Mouse (Mus musculus) large intestine, adult 2 months (tissue): Measurements from ENCODE around the gene Pip5k1c. TPM values are rescaled to one million over a fixed set of nuclear protein-coding genes. Genes with fewer than 3 reads are reported as not detected.

ENCODE experiments used
- DNase-seq: peaks from one replicate; pipeline ENCODE4 v3.0.0-alpha.2; 2012; ENCODE audit warnings: low read depth, low spot score
- WGBS: fragments of 180-500 bp; shearing (Covaris S2); methylation state at CpG from one replicate; pipeline ENCODE4 v1.1.7; 2018; 5-methylcytosine and 5-hydroxymethylcytosine counted together
- polyA plus RNA-seq: library from polyadenylated mRNA; depleted of rRNA; stranded (reverse); fragments of >200 nt; gene quantifications from 2 replicates; pipeline ENCODE4 v1.2.3, GENCODE M21; 2012

Gene Pip5k1c
- polyA plus RNA-seq, 1 experiment = 30.6 TPM

- DNase-seq = no peak
- whole genome bisulfite sequencing = 90% methylated on average over 22 of the region's 22 CpGs
Measured at GRCm38 (mm10) chr10:81277676-81278075, 15.1 kb upstream of the Pip5k1c start.

GRCm38 (mm10) chr10:81279496-81279895, 13.3 kb upstream of the Pip5k1c start:
- DNase-seq = no peak
- 62% methylated on average over 10 of the region's 10 CpGs for WGBS

GRCm38 (mm10) chr10:81284189-81284588, 8.6 kb upstream of the Pip5k1c start:
- DNase-seq = no peak
- WGBS = 50% methylated on average over 6 of the region's 6 CpGs

- 5% methylated on average over 17 of the region's 17 CpGs for WGBS
- no peak for DNase-seq
Measured at GRCm38 (mm10) chr10:81284719-81285118, 8.0 kb upstream of the Pip5k1c start.

GRCm38 (mm10) chr10:81285694-81286450, 6.9 kb upstream of the Pip5k1c start:
- DNase-seq = peak; percentile 85
- WGBS = 2% methylated on average over 54 of the region's 54 CpGs

GRCm38 (mm10) chr10:81286586-81286985, 6.2 kb upstream of the Pip5k1c start:
- WGBS = 17% methylated on average over 6 of the region's 6 CpGs
- DNase-seq = peak; percentile 100

GRCm38 (mm10) chr10:81287513-81288157, 5.1 kb upstream of the Pip5k1c start:
- WGBS = 53% methylated on average over 8 of the region's 8 CpGs
- no peak for DNase-seq

- no peak for DNase-seq
Measured at GRCm38 (mm10) chr10:81288601-81289000, 4.2 kb upstream of the Pip5k1c start.

GRCm38 (mm10) chr10:81289278-81289677, 3.5 kb upstream of the Pip5k1c start:
- DNase-seq = no peak
- WGBS = 3% methylated on average over 7 of the region's 7 CpGs

More at GRCm38 (mm10) chr10:81288601-81289000, 4.2 kb upstream of the Pip5k1c start:
- 22% methylated on average over 6 of the region's 6 CpGs for WGBS

GRCm38 (mm10) chr10:81289811-81290210, 3.0 kb upstream of the Pip5k1c start:
- WGBS = 26% methylated on average over 14 of the region's 14 CpGs
- no peak for DNase-seq

GRCm38 (mm10) chr10:81290698-81291460, 1.9 kb upstream of the Pip5k1c start:
- DNase-seq = no peak
- WGBS = 14% methylated on average over 24 of the region's 24 CpGs

- DNase-seq = no peak
- WGBS = 29% methylated on average over 9 of the region's 9 CpGs
Measured at GRCm38 (mm10) chr10:81291511-81292104, 1.2 kb upstream of the Pip5k1c start, which contains the start of gene Tjp3. Gene Tjp3 (minus strand): TSS chr10:81291581.

- no peak for DNase-seq
- 1% methylated on average over 25 of the region's 25 CpGs for WGBS
Measured at GRCm38 (mm10) chr10:81293334-81294030, 719 bp downstream of the Pip5k1c start.

- 30% methylated on average over 8 of the region's 8 CpGs for WGBS
- no peak for DNase-seq
Measured at GRCm38 (mm10) chr10:81294442-81294841, 1.7 kb downstream of the Pip5k1c start.

- 75% methylated on average over 6 of the region's 6 CpGs for WGBS
Measured at GRCm38 (mm10) chr10:81295185-81295584, 2.4 kb downstream of the Pip5k1c start.

GRCm38 (mm10) chr10:81297246-81297645, 4.5 kb downstream of the Pip5k1c start:
- 73% methylated on average over 6 of the region's 6 CpGs for WGBS
- DNase-seq = no peak

More at GRCm38 (mm10) chr10:81295185-81295584, 2.4 kb downstream of the Pip5k1c start:
- no peak for DNase-seq

GRCm38 (mm10) chr10:81297845-81298244, 5.1 kb downstream of the Pip5k1c start:
- DNase-seq = no peak
- 47% methylated on average over 10 of the region's 10 CpGs for WGBS

- DNase-seq = no peak
- 80% methylated on average over 17 of the region's 17 CpGs for WGBS
Measured at GRCm38 (mm10) chr10:81298369-81299100, 5.8 kb downstream of the Pip5k1c start.
